Comparison of ENCODE assay signal across 8 mouse cellular contexts in genomic region chr1:74386714-74387385, GRCm38 (mm10). TPM values are rescaled to one million over a fixed set of nuclear protein-coding genes. Genes with fewer than 3 reads are reported as not detected.
DNase-seq lines count a peak whose midpoint lies in the region; ATAC-seq lines count a peak whose summit lies in the region.

No protein-coding gene starts in this region.

- no peaks in the 10 kb centered on the region for H3K36me3 ChIP-seq in forebrain, embryonic 10.5 days (replicated peaks)
- H3K36me3 ChIP-seq in heart, embryonic 15.5 days, result no peaks in the 10 kb centered on the region
- H3K36me3 ChIP-seq in liver, embryonic 15.5 days (replicated peaks), result no peaks in the 10 kb centered on the region
- no peaks in the 10 kb centered on the region for H3K36me3 ChIP-seq in neural tube, embryonic 12.5 days

- peak overlapping the region; percentile 96 for H3K27ac ChIP-seq in forebrain, embryonic 10.5 days
- H3K27ac ChIP-seq in heart, embryonic 15.5 days, result peak overlapping the region; percentile 100
- peak overlapping the region; percentile 95 for H3K27ac ChIP-seq in liver, embryonic 15.5 days (replicated peaks)
- H3K27ac ChIP-seq in neural tube, embryonic 12.5 days, result peak overlapping the region; percentile 80

- peaks cover 44% of the 10 kb centered on the region for H3K4me1 ChIP-seq in forebrain, embryonic 10.5 days
- H3K4me1 ChIP-seq in heart, embryonic 15.5 days (replicated peaks), result peaks cover 43% of the 10 kb centered on the region
- peaks cover 76% of the 10 kb centered on the region for H3K4me1 ChIP-seq in liver, embryonic 15.5 days (replicated peaks)
- peaks cover 10% of the 10 kb centered on the region for H3K4me1 ChIP-seq in neural tube, embryonic 12.5 days

- under 1% methylated on average over 26 of the region's 26 CpGs for WGBS in forebrain, embryonic 10.5 days
- WGBS in heart, embryonic 15.5 days, result under 1% methylated on average over 26 of the region's 26 CpGs
- WGBS in liver, embryonic 15.5 days (ENCODE audit: insufficient replicate concordance), result under 1% methylated on average over 26 of the region's 26 CpGs
- under 1% methylated on average over 26 of the region's 26 CpGs for WGBS in neural tube, embryonic 12.5 days

- peaks cover 30% of the 10 kb centered on the region for H3K27me3 ChIP-seq in forebrain, embryonic 10.5 days (ENCODE audit: poor library complexity, severe bottlenecking)
- H3K27me3 ChIP-seq in heart, embryonic 15.5 days, result no peaks in the 10 kb centered on the region
- H3K27me3 ChIP-seq in liver, embryonic 15.5 days, result no peaks in the 10 kb centered on the region
- peaks cover 6% of the 10 kb centered on the region for H3K27me3 ChIP-seq in neural tube, embryonic 12.5 days (replicated peaks)

- peak overlapping the region; percentile 67 for H3K4me3 ChIP-seq in forebrain, embryonic 10.5 days
- peak overlapping the region; percentile 57 for H3K4me3 ChIP-seq in heart, embryonic 15.5 days
- H3K4me3 ChIP-seq in liver, embryonic 15.5 days (replicated peaks), result peak overlapping the region; percentile 74
- H3K4me3 ChIP-seq in neural tube, embryonic 12.5 days, result peak overlapping the region; percentile 61

- H3K4me2 ChIP-seq in heart, embryonic 15.5 days, result peak overlapping the region; percentile 67
- H3K4me2 ChIP-seq in liver, embryonic 15.5 days, result peak overlapping the region; percentile 89
- peak overlapping the region; percentile 72 for H3K4me2 ChIP-seq in neural tube, embryonic 12.5 days (replicated peaks)

- DNase-seq in CD8-positive naive resting alpha-beta T cell, adult 2 months (ENCODE audit: low read depth in 2 of 2, low spot score in 2 of 2), result peak; percentile 92 to 99
- DNase-seq in c-Kit-positive CD71-negative TER-119-negative erythroid progenitor cells, embryonic 14.5 days (ENCODE audit: low read depth), result peak; percentile 84
- DNase-seq in forebrain, embryonic 10.5 days (ENCODE audit: extremely low spot score, low spot score), result peak; percentile 95
- DNase-seq in kidney, postnatal 25 days, result peak; percentile 94 to 98
- peak; percentile 96 for DNase-seq in telencephalon, adult 2 months (ENCODE audit: low read depth, low spot score)

- no peaks in the 10 kb centered on the region for H3K9me3 ChIP-seq in forebrain, embryonic 10.5 days
- H3K9me3 ChIP-seq in heart, embryonic 15.5 days (replicated peaks), result no peaks in the 10 kb centered on the region
- no peaks in the 10 kb centered on the region for H3K9me3 ChIP-seq in liver, embryonic 15.5 days (replicated peaks)
- H3K9me3 ChIP-seq in neural tube, embryonic 12.5 days, result no peaks in the 10 kb centered on the region

- ATAC-seq in heart, embryonic 15.5 days (replicated peaks; ENCODE audit: insufficient number of reproducible peaks, insufficient read depth, low FRiP score, low read depth), result peak; percentile 82
- peak; percentile 75 for ATAC-seq in liver, embryonic 15.5 days (ENCODE audit: insufficient read depth)
- ATAC-seq in neural tube, embryonic 12.5 days (ENCODE audit: low FRiP score, low read depth), result peak; percentile 85

- peak overlapping the region; percentile 69 for H3K9ac ChIP-seq in heart, embryonic 15.5 days
- H3K9ac ChIP-seq in liver, embryonic 15.5 days, result peak overlapping the region; percentile 85
- peak overlapping the region; percentile 58 for H3K9ac ChIP-seq in neural tube, embryonic 12.5 days

RNA-seq across cellular contexts. Expression of gene Ctdsp1, which starts 4.5 kb away (rescaled TPM):
- polyA plus RNA-seq in forebrain, embryonic 10.5 days (2016; fragmentation: Nextera tagmentation; extraction: Ambion mirVana), result 38.0 and 38.2 TPM in 2 replicates
- polyA plus RNA-seq in heart, embryonic 15.5 days (2015; fragmentation: Nextera tagmentation; extraction: Ambion mirVana), result 55.1 and 68.5 TPM in 2 replicates
- polyA plus RNA-seq in liver, embryonic 15.5 days (2015; fragmentation: Nextera tagmentation; extraction: Ambion mirVana), result 44.8 and 48.4 TPM in 2 replicates
- 29.9 and 31.3 TPM in 2 replicates for polyA plus RNA-seq in neural tube, embryonic 12.5 days (2016; fragmentation: Nextera tagmentation; extraction: Ambion mirVana)

RNA-seq across cellular contexts. Expression of gene Slc11a1, which starts 11.9 kb away (rescaled TPM):
- 2.7 and 2.9 TPM in 2 replicates for polyA plus RNA-seq in forebrain, embryonic 10.5 days (2016; fragmentation: Nextera tagmentation; extraction: Ambion mirVana)
- 3.6 and 5.4 TPM in 2 replicates for polyA plus RNA-seq in heart, embryonic 15.5 days (2015; fragmentation: Nextera tagmentation; extraction: Ambion mirVana)
- 14.0 and 17.0 TPM in 2 replicates for polyA plus RNA-seq in liver, embryonic 15.5 days (2015; fragmentation: Nextera tagmentation; extraction: Ambion mirVana)
- polyA plus RNA-seq in neural tube, embryonic 12.5 days (2016; fragmentation: Nextera tagmentation; extraction: Ambion mirVana), result 2.1 and 4.1 TPM in 2 replicates

RNA-seq across cellular contexts. Expression of gene Vil1, which starts 22.3 kb away (rescaled TPM):
- polyA plus RNA-seq in forebrain, embryonic 10.5 days (2016; fragmentation: Nextera tagmentation; extraction: Ambion mirVana), result 0.12 and 0.17 TPM in 2 replicates
- polyA plus RNA-seq in heart, embryonic 15.5 days (2015; fragmentation: Nextera tagmentation; extraction: Ambion mirVana), result 0.26 and 0.38 TPM in 2 replicates
- polyA plus RNA-seq in liver, embryonic 15.5 days (2015; fragmentation: Nextera tagmentation; extraction: Ambion mirVana), result 0.76 and 0.99 TPM in 2 replicates
- polyA plus RNA-seq in neural tube, embryonic 12.5 days (2016; fragmentation: Nextera tagmentation; extraction: Ambion mirVana), result 0.15 and 0.17 TPM in 2 replicates

RNA-seq across cellular contexts. Expression of gene Catip, which starts 24.9 kb away (rescaled TPM):
- 0.12 and 0.34 TPM in 2 replicates for polyA plus RNA-seq in forebrain, embryonic 10.5 days (2016; fragmentation: Nextera tagmentation; extraction: Ambion mirVana)
- 0.38 and 0.39 TPM in 2 replicates for polyA plus RNA-seq in heart, embryonic 15.5 days (2015; fragmentation: Nextera tagmentation; extraction: Ambion mirVana)
- 0.06 TPM in 1 of 2 replicates, not detected in the other for polyA plus RNA-seq in liver, embryonic 15.5 days (2015; fragmentation: Nextera tagmentation; extraction: Ambion mirVana)
- polyA plus RNA-seq in neural tube, embryonic 12.5 days (2016; fragmentation: Nextera tagmentation; extraction: Ambion mirVana), result 0.25 and 0.75 TPM in 2 replicates

Comparison
In these comparisons a context has a peak if more than half of its experiments do, and no peak if none do; other contexts are left out.
1. Peak in every context shown above with its lines: DNase-seq, ATAC-seq, H3K4me3 ChIP-seq and H3K27ac ChIP-seq.